Mouse (Mus musculus): Measurements from ENCODE around the gene BC080695.
"Not testable (repeated sequence)": the region's sequence is repeated elsewhere in the genome, so short reads cannot be mapped to it uniquely, and the experiment has no call there.

Gene BC080695

GRCm38 (mm10) chr4:143551400-143551799, at the start of gene BC080695, which contains the start of gene Gm13057:
BC080695 (plus strand) TSS chr4:143551700.
Gm13057 (plus strand) TSS chr4:143551709.
- not testable (repeated sequence) for DNase-seq (ENCODE audit: low spot score)

GRCm38 (mm10) chr4:143511043-143511442, 40.5 kb upstream of the BC080695 start, which contains the start of gene Gm13043:
Gm13043 (plus strand) TSS chr4:143511343.
- DNase-seq (ENCODE audit: low spot score): no peak

- not testable (repeated sequence) for DNase-seq (ENCODE audit: low spot score)
Measured at GRCm38 (mm10) chr4:143535654-143536053, 15.8 kb upstream of the BC080695 start, which contains the start of gene Gm13040. Gm13040 (plus strand) TSS chr4:143535954.

DNA sequence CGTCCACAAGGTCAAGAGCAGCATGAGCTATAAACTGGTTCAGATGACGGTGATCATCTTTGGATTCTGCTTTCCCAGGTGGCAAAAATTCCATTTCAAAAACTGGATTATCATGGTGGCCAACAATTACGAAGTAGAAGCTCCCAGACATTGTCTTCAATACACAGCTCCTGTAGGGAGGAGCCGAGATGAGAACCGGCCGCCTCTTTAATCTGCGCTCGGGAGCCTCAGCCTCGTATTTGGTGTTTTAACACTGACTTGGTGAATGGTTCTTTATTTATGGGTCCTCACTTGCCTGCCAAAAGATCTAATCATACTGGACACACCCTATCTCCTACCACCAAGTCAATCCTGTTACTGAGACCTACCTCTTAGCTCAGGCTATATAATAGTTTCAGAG, 60.4 kb downstream of the BC080695 start:
- not testable (repeated sequence) for DNase-seq (ENCODE audit: low spot score)

- DNase-seq (ENCODE audit: low spot score): not testable (repeated sequence)
Measured at GRCm38 (mm10) chr4:143614703-143615102, 63.2 kb downstream of the BC080695 start, which contains the start of gene Gm13083. Gm13083 (plus strand) TSS chr4:143615003.

- DNase-seq (ENCODE audit: low spot score): not testable (repeated sequence)
Measured at GRCm38 (mm10) chr4:143618101-143618500, 66.6 kb downstream of the BC080695 start.

Data from urinary bladder, postnatal 10 days (tissue).